Mouse (Mus musculus): ENCODE measurements around the gene Gm20388. TPM values are rescaled to one million over a fixed set of nuclear protein-coding genes. Genes with fewer than 3 reads are reported as not detected.

Gene Gm20388
- polyA plus RNA-seq, 1 experiment from 2014 or later, result 7.4 TPM

GRCm38 (mm10) chr8:122442781-122443180 lies 2532.1 kb downstream of the Gm20388 start:
- Histone ChIP-seq H3K4me1 (peaks cover 40% of the 10 kb centered on the region), H3K36me3 (peaks cover 17% of the 10 kb centered on the region), H3K27me3 (no peaks in the 10 kb centered on the region), H3K9ac (peak overlapping the region; percentile 65), H3K9me3 (replicated peaks) (no peaks in the 10 kb centered on the region), H3K27ac (peak overlapping the region; percentile 80), H3K4me2 (peak overlapping the region; percentile 91), H3K4me3 (replicated peaks) (peak overlapping the region; percentile 63)
- 1% methylated on average over 12 of the region's 12 CpGs for WGBS
- ATAC-seq (replicated peaks; ENCODE audit: low FRiP score), result peak; percentile 2

GRCm38 (mm10) chr8:122443262-122444006 lies 2532.8 kb downstream of the Gm20388 start, which contains the start of gene Mvd:
Gene Mvd (minus strand): TSS chr8:122443422.
- Histone ChIP-seq H3K4me2 (peak within 1 kb of the TSS; percentile 91), H3K36me3 (peaks cover 11% of the 10 kb centered on the region), H3K27me3 (no peaks in the 10 kb centered on the region), H3K4me3 (replicated peaks) (peak within 1 kb of the TSS; percentile 63), H3K27ac (peak within 1 kb of the TSS; percentile 99), H3K9ac (peak within 1 kb of the TSS; percentile 73), H3K4me1 (peaks cover 34% of the 10 kb centered on the region), H3K9me3 (replicated peaks) (no peaks in the 10 kb centered on the region)
- under 1% methylated on average over 47 of the region's 47 CpGs for WGBS
- peak; percentile 98 for ATAC-seq (replicated peaks; ENCODE audit: low FRiP score)

DNA sequence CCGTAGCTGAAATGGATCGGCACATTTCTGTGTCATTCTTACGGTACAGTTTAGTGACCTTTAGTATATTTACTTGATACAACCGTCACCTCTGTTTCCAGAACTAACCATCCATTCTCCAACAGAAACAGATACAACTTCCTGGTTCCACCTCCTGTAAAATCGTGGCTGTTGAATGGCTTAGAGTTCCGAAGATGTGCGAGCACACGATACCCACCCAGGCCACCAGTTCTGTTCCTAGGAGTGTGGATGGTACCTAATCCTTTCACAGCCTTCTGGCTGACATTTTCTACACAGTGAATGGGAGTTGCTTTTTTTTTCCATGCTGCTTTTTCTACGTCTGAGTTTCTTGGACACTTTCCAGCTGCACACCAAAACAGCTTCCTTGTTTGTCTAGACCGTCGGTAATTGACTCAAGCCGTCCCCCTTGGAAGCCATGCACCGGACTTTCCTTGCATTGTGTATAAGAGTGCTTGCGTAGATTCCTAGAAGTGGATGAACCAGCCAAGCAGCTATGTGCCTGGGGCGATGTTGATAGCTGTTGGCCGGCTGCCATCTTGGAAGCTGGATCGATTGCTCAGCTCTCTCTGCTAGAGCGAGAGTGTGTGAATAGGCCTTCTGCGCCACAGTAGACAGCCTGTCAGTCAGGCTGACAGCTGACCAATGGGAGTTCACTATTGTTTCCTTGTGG lies 2533.6 kb downstream of the Gm20388 start:
- Histone ChIP-seq H3K27ac (peak overlapping the region; percentile 99), H3K4me3 (replicated peaks) (peak overlapping the region; percentile 63), H3K9me3 (replicated peaks) (no peaks in the 10 kb centered on the region), H3K36me3 (peaks cover 6% of the 10 kb centered on the region), H3K4me2 (peak overlapping the region; percentile 91), H3K9ac (peak overlapping the region; percentile 73), H3K27me3 (no peaks in the 10 kb centered on the region), H3K4me1 (peaks cover 31% of the 10 kb centered on the region)
- 12% methylated on average over 19 of the region's 19 CpGs for WGBS
- peak; percentile 16; the same call in 1 of the 2 replicates for ATAC-seq (replicated peaks; ENCODE audit: low FRiP score)

DNA sequence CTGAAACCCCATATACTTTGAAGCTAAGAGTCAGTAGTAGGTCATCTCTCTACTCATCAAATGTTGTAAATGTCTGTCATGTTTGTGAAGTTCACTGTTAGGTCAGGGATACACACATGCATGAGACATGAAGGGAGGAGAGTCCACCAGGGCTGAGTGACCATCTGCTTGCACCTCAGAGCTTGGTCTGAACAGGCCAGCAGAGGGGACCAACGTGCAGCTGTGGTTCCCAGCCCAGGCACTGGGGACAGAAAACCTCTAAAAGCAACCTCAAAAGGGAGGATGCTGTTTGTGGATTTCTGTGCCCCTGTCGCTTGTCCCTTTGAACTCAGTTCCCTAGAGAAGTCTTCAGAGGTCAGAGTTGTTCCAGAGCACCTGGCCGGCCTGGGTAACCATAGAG lies 2534.6 kb downstream of the Gm20388 start:
- Histone ChIP-seq H3K4me1 (peaks cover 31% of the 10 kb centered on the region), H3K4me2 (peak overlapping the region; percentile 7; the same call in 1 of the 2 replicates), H3K27ac (peak overlapping the region; percentile 99), H3K9me3 (replicated peaks) (no peaks in the 10 kb centered on the region), H3K27me3 (no peaks in the 10 kb centered on the region), H3K4me3 (replicated peaks) (no peak overlapping the region), H3K9ac (no peak overlapping the region), H3K36me3 (no peaks in the 10 kb centered on the region)
- WGBS, result 60% methylated on average over 3 of the region's 3 CpGs
- ATAC-seq (replicated peaks; ENCODE audit: low FRiP score), result no peak

GRCm38 (mm10) chr8:122451161-122451703 lies 2540.6 kb downstream of the Gm20388 start:
- H3K9ac ChIP-seq, result no peak overlapping the region
- no peaks in the 10 kb centered on the region for H3K27me3 ChIP-seq
- no peak overlapping the region for H3K27ac ChIP-seq
- H3K4me1 ChIP-seq, result no peaks in the 10 kb centered on the region
- no peak for ATAC-seq (replicated peaks; ENCODE audit: low FRiP score)
- no peaks in the 10 kb centered on the region for H3K9me3 ChIP-seq (replicated peaks)
- 66% methylated on average over 7 of the region's 7 CpGs for WGBS
- H3K36me3 ChIP-seq, result no peaks in the 10 kb centered on the region
- no peak overlapping the region for H3K4me2 ChIP-seq
- H3K4me3 ChIP-seq (replicated peaks), result no peak overlapping the region

- no peak overlapping the region for H3K4me3 ChIP-seq (replicated peaks)
- H3K27me3 ChIP-seq, result peaks cover 8% of the 10 kb centered on the region
- no peak for ATAC-seq (replicated peaks; ENCODE audit: low FRiP score)
- WGBS, result 90% methylated on average over 10 of the region's 10 CpGs
- H3K9ac ChIP-seq, result no peak overlapping the region
- H3K36me3 ChIP-seq, result no peaks in the 10 kb centered on the region
- H3K27ac ChIP-seq, result no peak overlapping the region
- H3K4me1 ChIP-seq, result no peaks in the 10 kb centered on the region
- no peak overlapping the region for H3K4me2 ChIP-seq
- no peaks in the 10 kb centered on the region for H3K9me3 ChIP-seq (replicated peaks)
These were observed 2541.5 kb downstream of the Gm20388 start for GRCm38 (mm10) chr8:122452154-122452553.

DNA sequence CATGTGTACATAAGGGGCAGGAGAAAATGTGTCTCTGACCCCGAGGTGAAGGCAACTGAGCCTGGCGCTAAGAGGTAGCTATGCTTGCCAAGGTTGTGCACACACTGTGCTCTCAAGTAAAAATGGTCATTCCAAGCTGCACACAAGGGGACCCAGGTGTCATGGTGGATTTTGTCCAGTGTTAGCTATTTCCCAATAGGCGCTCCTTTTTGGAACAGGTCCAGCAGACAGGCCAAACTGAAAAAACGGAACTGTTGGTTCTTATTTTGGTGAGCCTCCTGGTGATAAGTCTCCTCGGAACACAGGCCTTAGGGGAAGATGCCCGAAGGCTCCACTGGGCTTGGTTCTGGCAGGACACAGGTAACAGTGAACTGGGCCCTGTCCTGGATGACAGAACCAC lies 2543.8 kb downstream of the Gm20388 start:
- H3K9ac ChIP-seq, result no peak overlapping the region
- no peak overlapping the region for H3K4me2 ChIP-seq
- H3K9me3 ChIP-seq (replicated peaks), result no peaks in the 10 kb centered on the region
- ATAC-seq (replicated peaks; ENCODE audit: low FRiP score), result no peak
- no peak overlapping the region for H3K27ac ChIP-seq
- peaks cover 29% of the 10 kb centered on the region for H3K27me3 ChIP-seq
- WGBS, result 87% methylated on average over 6 of the region's 6 CpGs
- no peaks in the 10 kb centered on the region for H3K36me3 ChIP-seq
- no peak overlapping the region for H3K4me3 ChIP-seq (replicated peaks)
- no peaks in the 10 kb centered on the region for H3K4me1 ChIP-seq

GRCm38 (mm10) chr8:122457171-122457570 lies 2546.5 kb downstream of the Gm20388 start:
- Histone ChIP-seq H3K27me3 (peaks cover 56% of the 10 kb centered on the region), H3K27ac (no peak overlapping the region), H3K4me2 (no peak overlapping the region), H3K4me1 (peaks cover 21% of the 10 kb centered on the region), H3K9me3 (replicated peaks) (no peaks in the 10 kb centered on the region), H3K4me3 (replicated peaks) (no peak overlapping the region), H3K9ac (no peak overlapping the region), H3K36me3 (no peaks in the 10 kb centered on the region)
- ATAC-seq (replicated peaks; ENCODE audit: low FRiP score), result no peak
- WGBS, result 80% methylated on average over 11 of the region's 11 CpGs

- Histone ChIP-seq H3K4me3 (replicated peaks) (no peak overlapping the region), H3K36me3 (no peaks in the 10 kb centered on the region), H3K9me3 (replicated peaks) (no peaks in the 10 kb centered on the region), H3K4me1 (peaks cover 25% of the 10 kb centered on the region), H3K9ac (no peak overlapping the region), H3K27ac (no peak overlapping the region), H3K27me3 (peaks cover 67% of the 10 kb centered on the region), H3K4me2 (no peak overlapping the region; the same call in 1 of the 2 replicates)
- WGBS, result 59% methylated on average over 6 of the region's 6 CpGs
- ATAC-seq (replicated peaks; ENCODE audit: low FRiP score), result no peak
These were observed 2548.7 kb downstream of the Gm20388 start for GRCm38 (mm10) chr8:122459218-122459900.

GRCm38 (mm10) chr8:122459990-122460389 lies 2549.3 kb downstream of the Gm20388 start:
- no peak overlapping the region for H3K27ac ChIP-seq

GRCm38 (mm10) chr8:122460524-122461472 lies 2550.2 kb downstream of the Gm20388 start, which contains the start of gene Snai3:
Gene Snai3 (minus strand): TSS chr8:122460733.
- H3K4me2 ChIP-seq, result peak within 1 kb of the TSS; percentile 63
- WGBS, result 1% methylated on average over 56 of the region's 56 CpGs
- no peak within 1 kb of the TSS for H3K27ac ChIP-seq
- H3K4me3 ChIP-seq (replicated peaks), result peak within 1 kb of the TSS; percentile 38
- peaks cover 6% of the 10 kb centered on the region for H3K36me3 ChIP-seq
- peaks cover 25% of the 10 kb centered on the region for H3K4me1 ChIP-seq
- 0 out of 2 replicates have a peak within 1 kb of the TSS, but pooled peaks have one; percentile 2 for H3K9ac ChIP-seq
- no peaks in the 10 kb centered on the region for H3K9me3 ChIP-seq (replicated peaks)
- peak; percentile 88 for ATAC-seq (replicated peaks; ENCODE audit: low FRiP score)
- peaks cover 67% of the 10 kb centered on the region for H3K27me3 ChIP-seq

More at GRCm38 (mm10) chr8:122459990-122460389, 2549.3 kb downstream of the Gm20388 start:
- WGBS, result 26% methylated on average over 7 of the region's 7 CpGs
- Histone ChIP-seq H3K4me3 (replicated peaks) (peak overlapping the region; percentile 38), H3K9me3 (replicated peaks) (no peaks in the 10 kb centered on the region), H3K9ac (0 out of 2 replicates have a peak overlapping the region, but pooled peaks have one; percentile 2), H3K4me1 (peaks cover 25% of the 10 kb centered on the region), H3K27me3 (peaks cover 67% of the 10 kb centered on the region), H3K36me3 (no peaks in the 10 kb centered on the region), H3K4me2 (peak overlapping the region; percentile 63)
- no peak for ATAC-seq (replicated peaks; ENCODE audit: low FRiP score)
